Mouse (Mus musculus): ENCODE measurements at regions not wholly inside any gene's neighbourhood (a gene's known extent, or its start where the extent isn't known, plus 50 kb on each side); places are given as distances from the start of the nearest gene placed in this dataset.

DNA sequence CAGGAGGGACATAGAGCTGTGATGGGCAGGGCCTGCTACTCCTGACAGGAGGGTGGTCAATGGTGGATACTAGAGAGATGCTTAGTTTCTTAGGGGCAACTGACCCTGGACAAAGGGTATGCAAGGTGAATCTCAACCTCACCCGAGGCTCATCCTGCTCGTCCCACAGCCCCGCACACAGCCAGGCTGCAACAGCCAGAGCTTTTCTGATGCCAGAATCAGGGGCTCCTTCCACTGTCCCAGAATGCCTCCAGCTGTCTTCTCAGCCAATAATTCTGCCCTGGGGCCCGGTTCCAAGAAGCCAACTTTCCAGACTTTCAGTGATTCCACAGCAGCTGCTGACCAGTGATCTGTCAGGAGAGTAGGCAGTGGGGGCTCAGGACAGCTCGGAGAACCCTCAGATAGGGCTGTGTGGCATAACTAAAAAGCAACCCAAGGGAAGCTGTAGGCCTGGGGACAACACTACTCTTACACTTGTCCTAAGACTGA, 131.6 kb downstream of the Utp6 start:
- ATAC-seq (replicated peaks; ENCODE audit: low read depth, poor library complexity, severe bottlenecking) = no peak

DNA sequence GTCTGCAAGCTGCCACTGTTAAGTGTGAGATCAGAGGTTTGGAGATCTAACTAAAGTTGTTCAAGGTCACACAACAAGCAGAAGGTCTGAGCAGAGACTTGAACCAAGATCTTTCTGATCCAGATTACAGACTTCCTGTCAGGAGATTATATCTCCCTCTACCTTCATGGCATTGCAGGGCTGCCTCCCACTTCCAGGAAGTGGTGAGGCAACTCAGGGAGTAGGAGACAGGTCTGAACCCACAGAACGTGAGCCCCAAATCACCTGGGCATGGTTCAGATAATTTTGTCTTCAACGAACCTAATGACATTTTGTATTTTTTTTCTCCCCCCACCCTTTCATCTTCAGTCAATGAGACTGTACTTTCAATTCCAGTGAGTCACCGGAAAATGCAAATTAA, 135.2 kb downstream of the Utp6 start:
- ATAC-seq (replicated peaks; ENCODE audit: low read depth, poor library complexity, severe bottlenecking) = no peak

DNA sequence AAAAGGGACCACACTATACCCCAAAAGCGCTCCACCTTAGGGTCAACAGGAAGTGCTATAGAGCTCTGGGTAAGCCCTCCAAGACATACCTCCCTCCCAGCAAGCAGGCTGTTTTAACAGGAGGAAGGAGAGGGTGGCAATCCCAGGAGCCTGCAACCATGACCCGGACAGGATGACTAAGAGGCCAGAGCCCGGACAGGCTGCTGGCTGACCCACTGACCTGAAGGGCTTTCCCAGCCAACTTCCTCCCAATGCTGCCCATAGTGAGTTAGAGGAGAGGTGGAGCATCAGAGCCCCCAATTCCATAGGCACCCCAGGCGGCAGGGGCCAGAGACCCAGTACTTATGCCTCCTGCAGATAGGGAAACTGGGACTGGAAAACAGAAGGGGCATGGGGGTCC, 136.3 kb downstream of the Utp6 start:
- ATAC-seq (replicated peaks; ENCODE audit: low read depth, poor library complexity, severe bottlenecking) = no peak

DNA sequence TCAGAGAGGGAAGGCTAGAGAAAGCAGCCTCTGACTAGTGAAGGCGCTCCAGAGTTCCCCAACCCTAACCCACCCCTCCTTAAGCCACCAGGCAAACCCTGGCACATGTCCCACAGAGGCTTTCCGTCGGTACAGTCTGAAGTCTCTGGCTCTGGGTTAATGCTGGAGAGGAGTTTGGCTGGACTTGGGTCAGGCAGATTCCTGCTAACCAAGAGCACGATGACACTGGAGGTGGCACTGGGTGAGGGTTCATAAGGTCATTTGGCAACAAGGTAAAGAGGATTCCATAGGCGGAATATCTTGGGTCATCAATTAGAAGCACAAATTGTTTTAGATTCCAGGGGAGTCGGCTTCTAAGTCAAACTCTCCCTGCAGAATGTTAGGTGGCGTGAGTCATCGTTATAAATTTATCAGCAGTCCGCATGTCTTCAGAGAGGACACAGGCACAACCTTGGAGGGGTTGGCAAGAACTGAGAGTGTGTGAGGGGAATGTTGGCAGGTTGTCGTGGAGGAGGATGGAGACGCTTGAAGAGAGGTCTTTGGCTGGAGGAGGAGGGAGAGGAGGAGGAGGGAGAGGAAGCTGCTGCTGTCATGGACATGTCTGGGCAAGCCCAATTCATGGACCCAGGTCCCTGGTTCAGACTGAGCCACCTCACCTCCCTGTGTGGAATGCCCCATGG, 138.4 kb downstream of the Utp6 start:
- ATAC-seq (replicated peaks; ENCODE audit: low read depth, poor library complexity, severe bottlenecking) = no peak

DNA sequence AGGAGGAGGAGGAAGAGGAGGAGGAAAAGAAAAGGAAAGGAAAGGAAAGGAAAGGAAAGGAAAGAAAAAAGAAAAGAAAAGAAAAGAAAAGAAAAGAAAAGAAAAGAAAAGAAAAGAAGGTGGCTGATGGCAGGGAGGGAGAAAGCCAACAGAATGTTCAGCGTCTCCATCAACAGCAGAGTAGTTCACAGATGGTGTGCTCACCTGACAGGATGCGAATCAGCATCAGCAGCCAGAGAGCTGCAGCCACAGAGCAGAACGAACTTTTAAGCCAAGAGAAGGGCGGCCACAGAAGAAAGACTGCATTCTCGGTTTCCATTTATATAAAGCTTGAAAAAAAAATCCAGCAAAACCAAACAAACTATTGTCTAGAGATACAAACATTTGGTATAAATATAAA, 140.2 kb downstream of the Utp6 start:
- ATAC-seq (replicated peaks; ENCODE audit: low read depth, poor library complexity, severe bottlenecking) = no peak

DNA sequence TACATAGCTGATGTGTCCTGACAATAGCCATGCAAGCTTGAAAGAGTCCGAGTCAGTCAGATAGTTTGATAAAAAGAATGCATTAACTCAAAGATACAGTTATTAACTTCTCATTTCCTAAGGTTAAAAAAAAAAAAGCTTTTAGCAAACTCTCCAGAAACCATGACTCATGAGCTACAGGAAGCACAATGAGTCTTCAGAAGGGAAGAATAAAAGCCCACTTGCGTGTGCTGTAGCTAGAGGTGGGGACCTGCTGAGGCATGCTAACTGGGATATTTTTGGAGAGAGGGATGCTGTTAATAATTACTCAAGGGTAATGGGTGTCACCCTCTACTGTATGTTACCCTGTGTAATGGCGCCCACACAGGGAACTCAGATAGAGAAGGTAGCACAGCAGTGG, 147.0 kb downstream of the Utp6 start:
- no peak for ATAC-seq (replicated peaks; ENCODE audit: low read depth, poor library complexity, severe bottlenecking)

DNA sequence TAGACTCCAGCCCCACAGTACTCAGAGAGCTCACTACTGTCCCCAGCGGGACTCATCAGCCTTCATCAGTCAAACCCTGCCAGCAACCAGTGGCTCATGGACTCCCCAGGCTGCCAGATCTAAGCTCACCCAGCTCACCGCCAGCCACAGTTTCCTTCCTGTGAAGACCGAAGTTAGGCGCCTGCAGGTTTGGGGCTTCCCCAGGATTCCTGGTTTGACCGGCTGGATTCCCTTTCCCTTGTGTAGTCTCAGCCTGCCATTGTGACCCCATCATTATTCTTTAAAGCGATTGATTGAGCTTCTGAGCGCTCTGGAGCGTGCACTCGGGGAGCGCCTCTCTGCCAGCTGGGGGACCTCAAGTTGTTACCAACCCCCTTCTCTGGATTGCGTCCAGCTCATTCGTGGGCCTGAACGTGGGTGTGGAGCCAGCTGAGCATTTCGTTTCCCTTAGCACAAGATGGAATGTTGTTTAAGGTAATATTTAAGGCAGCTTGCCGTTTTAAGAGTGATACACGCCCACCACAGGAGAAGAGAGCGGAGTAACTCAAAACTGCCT, 155.2 kb downstream of the Utp6 start:
- ATAC-seq (replicated peaks; ENCODE audit: low read depth, poor library complexity, severe bottlenecking) = peak; percentile 90

DNA sequence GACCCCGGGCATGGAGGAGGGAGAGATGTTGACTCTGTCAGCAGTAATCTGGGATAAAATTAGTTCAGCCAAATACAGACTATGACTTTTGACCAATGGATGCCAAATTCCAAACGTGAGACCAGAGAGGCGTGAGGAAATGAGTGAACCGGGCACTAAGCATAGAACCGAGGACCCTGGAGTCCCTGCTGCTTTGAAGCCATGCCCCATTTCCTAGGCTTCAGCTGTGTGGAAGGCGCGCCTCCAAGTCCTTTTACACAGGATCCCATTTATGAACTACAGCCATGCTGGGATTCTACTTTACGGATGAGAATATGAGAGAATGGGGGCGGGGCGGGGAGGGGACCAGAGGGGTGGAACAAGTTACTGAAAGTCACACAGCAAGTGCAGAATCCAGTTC, 155.8 kb downstream of the Utp6 start:
- no peak for ATAC-seq (replicated peaks; ENCODE audit: low read depth, poor library complexity, severe bottlenecking)

DNA sequence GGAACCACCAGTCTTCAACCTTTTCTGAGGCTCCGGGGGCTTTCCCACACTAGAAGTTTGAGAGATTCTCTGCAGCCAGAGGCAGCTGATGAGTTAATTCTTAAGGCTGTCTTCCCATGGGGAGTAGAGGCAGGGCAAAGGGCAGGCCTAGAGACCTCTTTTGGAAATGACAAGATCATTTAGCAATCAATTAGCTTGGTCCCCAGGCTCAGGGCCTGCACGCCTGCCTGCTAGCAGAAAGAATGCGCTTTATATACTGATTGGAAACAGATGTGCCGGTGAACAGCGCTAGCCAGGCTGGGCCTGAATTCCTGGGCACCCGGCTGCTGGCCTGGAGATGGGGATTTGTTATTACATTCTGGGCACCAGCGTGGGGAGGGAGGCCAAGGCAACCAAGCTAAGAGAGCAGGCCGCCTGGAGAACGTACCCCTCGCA, 156.2 kb downstream of the Utp6 start:
- ATAC-seq (replicated peaks; ENCODE audit: low read depth, poor library complexity, severe bottlenecking) = no peak

DNA sequence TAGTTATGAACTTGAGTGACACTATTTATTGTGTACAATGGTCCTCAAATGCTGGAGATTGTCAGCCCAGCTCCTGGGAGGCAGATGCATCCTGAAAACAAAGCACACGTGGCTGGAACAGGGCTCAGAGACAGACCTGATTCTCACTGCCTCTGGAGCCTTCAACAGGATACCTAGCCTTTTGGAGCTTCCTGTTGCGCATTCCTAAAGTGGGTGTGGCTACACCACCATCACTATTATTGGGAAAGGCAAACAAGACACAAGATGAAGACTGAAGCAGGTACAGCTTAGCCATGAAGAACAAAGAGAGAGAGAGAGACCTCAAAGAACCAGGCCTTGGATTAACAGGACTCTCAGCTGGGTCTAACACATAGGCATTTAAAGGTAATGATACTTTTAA, 158.2 kb downstream of the Utp6 start:
- no peak for ATAC-seq (replicated peaks; ENCODE audit: low read depth, poor library complexity, severe bottlenecking)

DNA sequence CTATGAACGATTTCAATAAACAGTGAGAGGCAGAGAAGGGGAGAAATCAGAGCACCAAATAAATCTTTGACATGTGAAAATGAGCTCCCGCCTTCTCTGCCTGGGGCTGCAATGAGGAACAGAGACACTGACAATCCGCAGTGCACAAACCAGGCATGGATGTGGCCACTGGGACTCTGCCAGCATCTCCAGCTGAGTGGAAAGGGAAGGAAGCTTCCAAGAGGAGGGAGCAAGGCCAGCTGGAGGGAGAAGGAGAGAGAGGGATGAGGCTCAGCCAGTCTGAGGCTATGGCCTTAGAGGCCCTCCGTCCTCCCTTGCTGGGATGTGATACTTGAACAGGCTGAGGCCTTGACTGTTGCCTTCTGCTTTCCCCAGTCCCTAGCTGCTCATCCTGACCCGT, 159.2 kb downstream of the Utp6 start:
- no peak for ATAC-seq (replicated peaks; ENCODE audit: low read depth, poor library complexity, severe bottlenecking)

DNA sequence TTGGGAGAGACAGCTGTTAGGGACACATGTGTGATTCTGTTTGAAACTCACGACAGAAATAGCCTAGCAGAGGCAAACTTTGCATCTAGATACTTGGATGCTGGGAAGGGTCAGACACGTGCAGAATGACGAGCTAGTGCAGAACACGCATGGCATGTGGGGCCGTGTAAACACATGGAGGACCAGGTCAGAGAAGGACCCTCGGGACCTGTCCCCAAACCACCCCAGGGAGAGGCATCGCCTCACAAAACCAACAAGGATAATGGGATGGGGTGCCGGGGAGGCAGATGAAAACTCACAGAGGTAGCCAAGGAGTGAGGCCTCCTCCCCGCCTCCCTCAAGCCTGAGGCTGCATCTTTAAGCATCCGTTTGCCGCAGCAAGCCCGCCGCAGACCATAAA, 159.6 kb downstream of the Utp6 start:
- no peak for ATAC-seq (replicated peaks; ENCODE audit: low read depth, poor library complexity, severe bottlenecking)

DNA sequence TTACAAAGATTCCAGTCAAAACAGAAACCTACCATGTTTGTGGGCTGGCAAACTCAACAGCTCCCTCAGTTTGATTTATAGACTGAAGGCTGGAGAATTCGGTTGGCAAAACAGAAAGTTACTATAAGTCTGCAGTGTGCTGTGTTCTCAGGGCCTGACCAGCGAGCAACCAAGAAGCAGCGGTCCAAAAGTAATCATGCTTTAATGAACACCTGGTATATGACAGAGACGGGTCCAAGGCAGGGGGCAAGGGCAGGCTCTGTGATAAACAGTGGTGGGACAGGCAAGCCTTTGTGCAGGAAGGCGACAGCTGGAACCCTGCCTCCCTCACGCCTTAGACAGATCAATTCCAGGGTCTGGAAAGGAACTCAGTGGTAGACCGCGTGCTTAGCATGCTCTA, 161.9 kb downstream of the Utp6 start:
- ATAC-seq (replicated peaks; ENCODE audit: low read depth, poor library complexity, severe bottlenecking) = no peak

DNA sequence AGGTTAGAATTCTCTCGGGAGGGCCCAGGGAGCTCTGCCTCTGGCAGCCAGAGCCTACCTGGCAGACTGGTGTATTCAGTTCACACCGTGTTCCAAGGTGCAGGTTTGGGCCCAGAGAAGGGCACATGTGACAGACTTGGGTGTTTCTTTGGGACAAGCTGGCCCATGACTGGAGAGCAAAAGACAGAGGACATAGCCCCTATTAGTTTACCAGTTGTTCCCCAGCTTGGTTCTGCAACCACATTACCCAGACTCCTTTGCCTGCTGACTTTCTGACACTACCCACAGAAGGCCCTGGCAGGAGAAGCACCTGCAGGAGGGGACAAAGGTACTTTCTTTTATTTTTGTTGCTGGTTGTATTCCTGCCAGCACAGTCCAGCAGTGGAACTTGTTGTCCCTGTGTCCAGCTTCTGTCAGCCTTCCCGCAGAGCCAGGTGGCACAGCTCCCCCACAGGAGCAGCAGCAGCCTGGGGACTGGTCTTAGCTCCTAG, 173.9 kb downstream of the Utp6 start:
- ATAC-seq (replicated peaks; ENCODE audit: low read depth, poor library complexity, severe bottlenecking) = no peak

DNA sequence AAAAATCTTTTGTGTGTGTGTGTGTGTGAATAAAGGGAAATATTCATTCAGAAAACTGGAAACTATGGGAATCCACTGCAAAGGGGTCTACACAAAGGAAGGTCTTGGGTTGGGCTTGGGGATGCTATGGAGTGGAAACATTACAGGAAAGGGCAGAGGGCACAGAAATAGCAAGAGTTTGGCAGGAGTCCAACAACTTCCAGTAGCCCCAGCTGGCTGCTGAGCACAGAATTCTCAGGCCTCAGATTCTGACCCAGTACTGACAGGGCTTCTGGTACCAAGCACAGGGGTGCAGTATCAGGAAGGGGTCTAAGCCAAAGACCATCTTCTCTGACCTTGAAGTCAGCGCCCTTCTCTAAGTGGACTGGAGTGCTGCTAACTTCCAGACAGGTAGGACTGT, 174.4 kb downstream of the Utp6 start:
- no peak for ATAC-seq (replicated peaks; ENCODE audit: low read depth, poor library complexity, severe bottlenecking)

DNA sequence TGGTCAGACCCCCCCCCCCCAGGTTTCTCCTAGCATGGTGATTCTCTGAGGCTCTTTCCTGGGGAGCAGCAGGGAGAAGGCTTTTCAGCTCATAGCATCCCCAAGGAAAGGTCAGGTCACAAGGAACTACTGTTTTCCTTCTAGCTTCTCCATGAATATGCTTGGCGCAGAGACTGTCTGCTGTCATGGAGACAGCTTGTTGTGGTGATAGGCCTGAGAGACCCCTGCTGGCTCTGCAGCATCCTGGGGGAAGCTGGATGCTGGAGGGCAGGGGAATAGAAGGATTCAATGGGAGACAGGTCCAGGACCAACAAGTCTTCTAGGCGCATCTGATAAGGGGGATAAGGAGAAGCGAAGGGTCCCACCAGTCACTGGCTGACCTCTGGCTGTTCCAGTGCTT, 178.1 kb downstream of the Utp6 start:
- ATAC-seq (replicated peaks; ENCODE audit: low read depth, poor library complexity, severe bottlenecking) = no peak

DNA sequence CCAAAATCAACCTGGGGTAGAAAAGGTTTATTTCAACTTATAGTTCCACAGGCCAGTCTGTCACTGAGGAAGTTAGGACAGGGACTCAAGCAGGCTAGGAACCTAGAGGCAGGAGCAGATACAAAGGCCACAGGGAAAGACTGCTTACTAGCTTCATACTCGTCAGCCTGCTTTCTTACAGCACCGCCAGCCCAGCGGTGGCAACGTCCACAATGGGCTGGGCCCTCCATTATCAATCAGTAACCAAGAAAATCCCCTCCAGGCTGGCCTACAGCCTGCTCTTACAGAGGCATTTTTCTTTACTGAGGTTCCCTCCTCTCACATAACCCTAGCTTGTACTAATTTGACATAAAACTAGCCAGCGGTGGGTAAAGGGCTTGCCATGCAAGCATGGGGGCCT, 180.2 kb downstream of the Utp6 start:
- no peak for ATAC-seq (replicated peaks; ENCODE audit: low read depth, poor library complexity, severe bottlenecking)

DNA sequence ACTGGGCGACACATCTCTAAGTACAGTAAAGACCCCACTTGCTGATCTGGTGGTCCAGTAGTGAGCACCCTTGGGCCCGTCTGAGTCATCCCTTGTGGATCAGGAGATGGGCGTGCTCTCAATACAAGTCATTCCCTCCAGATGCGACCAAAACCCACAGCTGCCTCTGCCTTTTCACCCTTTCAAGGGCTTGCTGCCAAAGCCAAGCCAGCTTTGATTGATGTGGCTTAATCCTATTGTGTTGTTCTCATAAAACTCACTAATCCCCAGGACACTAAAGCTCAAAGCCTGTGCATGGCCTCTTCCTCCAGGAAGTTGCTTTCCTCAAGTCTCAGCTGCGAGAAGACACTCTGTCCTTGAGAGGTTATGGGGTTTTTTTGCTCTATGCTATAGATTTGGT, 182.4 kb downstream of the Utp6 start:
- ATAC-seq (replicated peaks; ENCODE audit: low read depth, poor library complexity, severe bottlenecking) = no peak

DNA sequence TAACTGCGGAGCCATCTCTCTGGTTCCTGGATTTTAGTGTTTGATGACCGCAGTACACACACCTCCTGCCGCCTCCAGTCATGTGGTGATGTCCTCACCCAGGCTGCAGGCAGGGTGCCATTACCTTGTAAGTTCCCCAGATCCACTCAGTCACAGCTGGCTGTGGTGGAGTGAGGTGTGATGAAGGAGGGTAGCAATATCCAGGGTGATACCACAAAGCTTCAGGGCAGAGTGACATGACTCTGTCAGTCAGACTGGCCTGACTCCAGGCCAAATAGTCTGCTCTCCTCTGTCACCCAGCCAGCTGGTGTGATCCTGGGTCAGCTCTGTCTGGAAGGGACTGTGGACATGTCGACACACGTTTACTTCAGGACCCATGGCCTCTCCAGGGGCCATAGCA, 183.7 kb downstream of the Utp6 start:
- ATAC-seq (replicated peaks; ENCODE audit: low read depth, poor library complexity, severe bottlenecking) = peak; percentile 39; the same call in 1 of the 2 replicates

DNA sequence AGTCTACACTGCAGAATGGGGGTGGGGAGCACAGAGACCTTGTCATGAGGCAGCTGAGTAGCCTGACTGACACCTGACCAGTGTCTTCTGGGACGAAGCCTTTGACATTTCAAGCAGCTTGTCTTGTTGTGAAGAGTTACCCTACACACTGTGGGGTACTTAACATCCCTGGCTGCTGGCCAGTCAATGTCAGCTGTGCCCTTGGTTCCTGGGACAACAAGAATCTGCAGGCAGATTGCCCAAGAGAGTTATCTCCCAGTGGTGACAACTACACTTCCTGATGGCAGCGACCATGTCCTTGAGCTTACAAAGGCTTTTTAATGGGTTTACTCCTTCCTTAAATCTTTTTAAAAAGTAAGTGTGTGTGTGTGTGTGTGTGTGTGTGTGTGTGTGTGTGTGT, 184.2 kb downstream of the Utp6 start:
- peak; percentile 52 for ATAC-seq (replicated peaks; ENCODE audit: low read depth, poor library complexity, severe bottlenecking)

DNA sequence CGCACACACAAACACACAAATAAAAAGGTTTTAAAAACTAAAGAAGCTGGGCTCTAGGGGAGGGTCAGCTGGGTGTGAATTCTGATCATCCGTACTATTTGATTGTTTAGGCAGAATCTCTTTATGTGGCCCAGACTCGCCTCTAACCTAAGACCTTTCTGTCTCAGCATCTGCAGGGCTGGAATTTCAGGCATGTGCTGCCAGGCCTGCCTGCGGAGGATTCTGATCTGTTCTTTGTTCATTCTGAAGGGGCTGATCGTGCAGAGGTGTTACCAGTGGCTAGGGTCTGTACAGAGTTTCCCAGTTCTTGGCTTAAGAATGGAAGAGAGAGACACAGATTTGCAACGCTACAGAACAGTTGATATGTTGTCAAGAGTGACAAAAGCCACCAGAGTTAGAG, 185.6 kb downstream of the Rab11fip4 start:
- ATAC-seq (replicated peaks; ENCODE audit: low read depth, poor library complexity, severe bottlenecking) = no peak

DNA sequence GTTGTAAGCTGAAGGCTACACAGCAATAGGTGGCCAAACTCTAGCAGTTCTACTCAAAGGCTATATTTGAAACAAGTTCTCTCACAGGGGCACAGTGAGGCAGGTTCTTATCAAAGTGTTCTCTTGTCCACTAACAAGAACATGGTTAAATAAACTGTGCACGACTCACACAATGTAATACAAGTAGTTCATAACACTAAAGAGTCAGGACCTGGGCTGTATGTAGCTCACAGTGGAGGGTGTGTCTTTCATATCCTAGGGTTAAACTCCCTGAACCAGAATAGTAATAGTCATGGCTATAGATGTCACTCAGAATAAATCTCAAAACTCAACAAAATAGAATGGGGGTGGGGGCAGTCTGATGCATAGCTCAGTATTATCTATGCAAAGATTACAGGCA, 182.7 kb downstream of the Rab11fip4 start:
- ATAC-seq (replicated peaks; ENCODE audit: low read depth, poor library complexity, severe bottlenecking) = no peak
